Mouse (Mus musculus) liver, embryonic 14.5 days (tissue): ENCODE measurements around the gene Cry1. TPM values are rescaled to one million over a fixed set of nuclear protein-coding genes. Genes with fewer than 3 reads are reported as not detected.

ENCODE experiments used
- ATAC-seq: fragments of 200-750 bp; cut with Nextera tagmentation; 2 replicates; pipeline ENCODE4 v1.8.0; 2017; ENCODE audit warnings: moderate number of reproducible peaks, mild to moderate bottlenecking, moderate library complexity; ENCODE audit not compliant: insufficient read depth
- DNase-seq, 3 experiments: peaks; one replicate each; pipeline ENCODE4 v3.0.0-alpha.2; 2012 to 2013; ENCODE audit warnings: low read depth in 3 of 3, low spot score in 3 of 3
- H3K27ac ChIP-seq: fragments of 300-500 bp; sonication (generic); 2 replicates; pipeline ENCODE4 v1.5.1; 2014; ENCODE audit warnings: moderate library complexity, mild to moderate bottlenecking, control low read depth, inconsistent platforms
- H3K27me3 ChIP-seq: fragments of 300-500 bp; sonication (generic); 2 replicates; pipeline ENCODE4 v1.6.1; 2014; ENCODE audit warnings: mild to moderate bottlenecking, low read length, moderate library complexity; ENCODE audit not compliant: control insufficient read depth, insufficient read depth
- H3K36me3 ChIP-seq: fragments of 300-500 bp; sonication (generic); replicated peaks from 2 replicates; pipeline ENCODE4 v1.6.1; 2014; ENCODE audit warnings: low read depth; ENCODE audit not compliant: control insufficient read depth, insufficient read depth
- H3K4me1 ChIP-seq, 2 experiments: fragments of 200-500 bp in 1 of 2; fragments of 300-500 bp in 1 of 2; sonication (generic) in 1 of 2; replicated peaks; 2 replicates each; pipeline ENCODE4 v1.6.1; 2012 to 2014; ENCODE audit warnings: antibody characterized with exemption in 1 of 2, inconsistent platforms in 1 of 2, low read length in 1 of 2; ENCODE audit not compliant: control insufficient read depth in 2 of 2, insufficient read depth in 2 of 2
- H3K4me2 ChIP-seq: fragments of 300-500 bp; sonication (generic); 2 replicates; pipeline ENCODE4 v1.6.1; 2014; ENCODE audit warnings: low read depth, mild to moderate bottlenecking, control low read depth, moderate library complexity
- H3K4me3 ChIP-seq, 2 experiments: fragments of 200-500 bp in 1 of 2; fragments of 300-500 bp in 1 of 2; sonication (generic) in 1 of 2; 2 replicates each; pipeline ENCODE4 v1.5.1; 2012 to 2014; ENCODE audit warnings: low read depth in 2 of 2, low read length in 2 of 2, mild to moderate bottlenecking in 2 of 2, control low read depth in 1 of 2, inconsistent platforms in 1 of 2, moderate library complexity in 1 of 2; ENCODE audit not compliant: insufficient read depth in 1 of 2
- H3K9ac ChIP-seq: fragments of 300-500 bp; sonication (generic); replicated peaks from 2 replicates; pipeline ENCODE4 v1.6.1; 2014; ENCODE audit warnings: mild to moderate bottlenecking, control low read depth, moderate library complexity
- H3K9me3 ChIP-seq: fragments of 300-500 bp; sonication (generic); 2 replicates; pipeline ENCODE4 v1.6.1; 2016; ENCODE audit warnings: low read length, mixed read lengths; ENCODE audit not compliant: control insufficient read depth
- CTCF ChIP-seq: IDR thresholded peaks from 2 replicates; pipeline ENCODE4 v1.5.1; 2016; ENCODE audit warnings: antibody characterized with exemption, low read depth, control low read depth
- EP300 ChIP-seq: IDR thresholded peaks from 2 replicates; pipeline ENCODE4 v1.6.1; 2016; ENCODE audit warnings: antibody characterized with exemption, low read depth
- WGBS: fragments of 180-500 bp; shearing (Covaris S2); extraction: QIAGEN DNeasy Blood & Tissue Kit; methylation state at CpG from one replicate; pipeline ENCODE4 v1.1.7; 2014; ENCODE audit not compliant: insufficient replicate concordance; 5-methylcytosine and 5-hydroxymethylcytosine counted together
- polyA plus RNA-seq, 2 experiments: library from polyadenylated mRNA; depleted of rRNA in 1 of 2; stranded (reverse) in 1 of 2; unstranded in 1 of 2; fragments of >200 nt; fragmentation: Nextera tagmentation in 1 of 2; extraction: Ambion mirVana in 1 of 2; gene quantifications; 2 replicates each; pipeline versions ENCODE4 v1.2.1 to v1.2.3; 2012 to 2014

Cry1 gene
- polyA plus RNA-seq, 2 experiments: 2.3 to 4.4 TPM

GRCm38 (mm10) chr10:85210125-85210524 lies 25.3 kb upstream of the Cry1 start:
- Histone ChIP-seq H3K4me2 (no peak overlapping the region), H3K4me3 (no peak overlapping the region), H3K36me3 (no peaks in the 10 kb centered on the region), H3K27me3 (no peaks in the 10 kb centered on the region), H3K9ac (no peak overlapping the region), H3K27ac (no peak overlapping the region), H3K9me3 (no peaks in the 10 kb centered on the region), H3K4me1 (no peaks in the 10 kb centered on the region)
- ATAC-seq (no peak), DNase-seq (no peak)
- no peak for TF ChIP-seq EP300
- TF ChIP-seq CTCF: no peak
- 64% methylated on average over 3 of the region's 3 CpGs for WGBS

- no peak for TF ChIP-seq EP300
- no peak for TF ChIP-seq CTCF
- Histone ChIP-seq H3K9ac (no peak overlapping the region), H3K36me3 (no peaks in the 10 kb centered on the region), H3K9me3 (no peaks in the 10 kb centered on the region), H3K4me3 (no peak overlapping the region), H3K4me1 (no peaks in the 10 kb centered on the region), H3K27ac (no peak overlapping the region), H3K27me3 (no peaks in the 10 kb centered on the region), H3K4me2 (no peak overlapping the region)
- DNase-seq (no peak), ATAC-seq (no peak)
These were observed 24.3 kb upstream of the Cry1 start for GRCm38 (mm10) chr10:85209119-85209605.

GRCm38 (mm10) chr10:85205316-85205715 lies 20.5 kb upstream of the Cry1 start:
- Histone ChIP-seq H3K4me1 (no peaks in the 10 kb centered on the region), H3K27me3 (no peaks in the 10 kb centered on the region), H3K4me3 (no peak overlapping the region), H3K4me2 (no peak overlapping the region), H3K36me3 (no peaks in the 10 kb centered on the region), H3K9me3 (no peaks in the 10 kb centered on the region), H3K27ac (no peak overlapping the region), H3K9ac (no peak overlapping the region)
- TF ChIP-seq EP300: no peak
- no peak for TF ChIP-seq CTCF
- DNase-seq (no peak), ATAC-seq (no peak)
- WGBS: 51% methylated on average over 2 of the region's 2 CpGs

GRCm38 (mm10) chr10:85204255-85204855 lies 19.5 kb upstream of the Cry1 start:
- no peak overlapping the region for H3K4me2 ChIP-seq
- TF ChIP-seq EP300: no peak
- no peak for TF ChIP-seq CTCF
- H3K4me3 ChIP-seq: no peak overlapping the region
- no peak overlapping the region for H3K27ac ChIP-seq
- no peak for DNase-seq
- ATAC-seq: no peak
- no peaks in the 10 kb centered on the region for H3K36me3 ChIP-seq
- H3K27me3 ChIP-seq: no peaks in the 10 kb centered on the region
- no peak overlapping the region for H3K9ac ChIP-seq
- no peaks in the 10 kb centered on the region for H3K4me1 ChIP-seq
- no peaks in the 10 kb centered on the region for H3K9me3 ChIP-seq
- 41% methylated on average over 7 of the region's 7 CpGs for WGBS

- no peak for DNase-seq
- Histone ChIP-seq H3K4me3 (no peak overlapping the region), H3K9ac (no peak overlapping the region), H3K4me1 (no peaks in the 10 kb centered on the region), H3K4me2 (no peak overlapping the region), H3K36me3 (no peaks in the 10 kb centered on the region), H3K27me3 (no peaks in the 10 kb centered on the region), H3K27ac (no peak overlapping the region), H3K9me3 (no peaks in the 10 kb centered on the region)
- ATAC-seq: no peak
- WGBS: 35% methylated on average over 5 of the region's 5 CpGs
- no peak for TF ChIP-seq EP300
- no peak for TF ChIP-seq CTCF
These were observed 9.7 kb upstream of the Cry1 start for GRCm38 (mm10) chr10:85194528-85194927.
